Mouse (Mus musculus) neural tube, embryonic 12.5 days (tissue): Measurements from ENCODE around the gene Snapc2. TPM values are rescaled to one million over a fixed set of nuclear protein-coding genes. Genes with fewer than 3 reads are reported as not detected.

Source experiments
- ATAC-seq: fragments of 200-750 bp; cut with Nextera tagmentation; 2 replicates; pipeline ENCODE4 v1.8.0; 2017; ENCODE audit warnings: low read depth, mild to moderate bottlenecking, moderate TSS enrichment, moderate library complexity; ENCODE audit not compliant: low FRiP score
- H3K27ac ChIP-seq: fragments of 300-500 bp; sonication (generic); 2 replicates; pipeline ENCODE4 v1.5.1; 2016
- H3K27me3 ChIP-seq: fragments of 300-500 bp; sonication (generic); replicated peaks from 2 replicates; pipeline ENCODE4 v1.6.1; 2016; ENCODE audit warnings: mild to moderate bottlenecking
- H3K36me3 ChIP-seq: fragments of 300-500 bp; sonication (generic); 2 replicates; pipeline ENCODE4 v1.6.1; 2016; ENCODE audit warnings: mild to moderate bottlenecking
- H3K4me1 ChIP-seq: fragments of 300-500 bp; sonication (generic); 2 replicates; pipeline ENCODE4 v1.6.1; 2016
- H3K4me2 ChIP-seq: fragments of 300-500 bp; sonication (generic); replicated peaks from 2 replicates; pipeline ENCODE4 v1.6.1; 2016; ENCODE audit warnings: mild to moderate bottlenecking
- H3K4me3 ChIP-seq: fragments of 300-500 bp; sonication (generic); 2 replicates; pipeline ENCODE4 v1.5.1; 2016
- H3K9ac ChIP-seq: fragments of 300-500 bp; sonication (generic); 2 replicates; pipeline ENCODE4 v1.6.1; 2016; ENCODE audit warnings: mild to moderate bottlenecking
- H3K9me3 ChIP-seq: fragments of 300-500 bp; sonication (generic); 2 replicates; pipeline ENCODE4 v1.6.1; 2016; ENCODE audit warnings: mild to moderate bottlenecking
- whole genome bisulfite sequencing: fragments of 180-500 bp; shearing (Covaris S2); methylation state at CpG from one replicate; pipeline ENCODE4 v1.1.7; 2016; 5-methylcytosine and 5-hydroxymethylcytosine counted together
- polyA plus RNA-seq: library from polyadenylated mRNA; unstranded; fragments of >200 nt; fragmentation: Nextera tagmentation; extraction: Ambion mirVana; gene quantifications from 2 replicates; pipeline ENCODE4 v1.2.1, GENCODE M21; 2016

Gene Snapc2
- 60.6 and 63.2 TPM in 2 replicates for polyA plus RNA-seq

GRCm38 (mm10) chr8:4252934-4253841 lies at the start of gene Snapc2:
TSS of gene Snapc2 (plus strand) at chr8:4253080.
- peak within 1 kb of the TSS; percentile 80 for H3K27ac ChIP-seq
- H3K4me1 ChIP-seq: peaks cover 36% of the 10 kb centered on the region
- WGBS: under 1% methylated on average over 69 of the region's 69 CpGs
- H3K9me3 ChIP-seq: no peaks in the 10 kb centered on the region
- peak within 1 kb of the TSS; percentile 86 for H3K4me3 ChIP-seq
- ATAC-seq: peak; percentile 86
- peaks cover 41% of the 10 kb centered on the region for H3K36me3 ChIP-seq
- H3K9ac ChIP-seq: peak within 1 kb of the TSS; percentile 83
- H3K27me3 ChIP-seq: peaks cover 4% of the 10 kb centered on the region; the same call in 1 of the 2 replicates
- H3K4me2 ChIP-seq: peak within 1 kb of the TSS; percentile 88

- Histone ChIP-seq H3K4me2 (no peak overlapping the region; the same call in 1 of the 2 replicates), H3K9me3 (no peaks in the 10 kb centered on the region), H3K27me3 (peaks cover 42% of the 10 kb centered on the region), H3K27ac (no peak overlapping the region), H3K36me3 (peaks cover 69% of the 10 kb centered on the region), H3K4me3 (no peak overlapping the region), H3K4me1 (peaks cover 20% of the 10 kb centered on the region; the same call in 1 of the 2 replicates), H3K9ac (0 out of 2 replicates have a peak overlapping the region, but pooled peaks have one; percentile 3)
- WGBS: 13% methylated on average over 38 of the region's 38 CpGs
- no peak for ATAC-seq
Measured at GRCm38 (mm10) chr8:4205246-4206123, 47.4 kb upstream of the Snapc2 start.

DNA sequence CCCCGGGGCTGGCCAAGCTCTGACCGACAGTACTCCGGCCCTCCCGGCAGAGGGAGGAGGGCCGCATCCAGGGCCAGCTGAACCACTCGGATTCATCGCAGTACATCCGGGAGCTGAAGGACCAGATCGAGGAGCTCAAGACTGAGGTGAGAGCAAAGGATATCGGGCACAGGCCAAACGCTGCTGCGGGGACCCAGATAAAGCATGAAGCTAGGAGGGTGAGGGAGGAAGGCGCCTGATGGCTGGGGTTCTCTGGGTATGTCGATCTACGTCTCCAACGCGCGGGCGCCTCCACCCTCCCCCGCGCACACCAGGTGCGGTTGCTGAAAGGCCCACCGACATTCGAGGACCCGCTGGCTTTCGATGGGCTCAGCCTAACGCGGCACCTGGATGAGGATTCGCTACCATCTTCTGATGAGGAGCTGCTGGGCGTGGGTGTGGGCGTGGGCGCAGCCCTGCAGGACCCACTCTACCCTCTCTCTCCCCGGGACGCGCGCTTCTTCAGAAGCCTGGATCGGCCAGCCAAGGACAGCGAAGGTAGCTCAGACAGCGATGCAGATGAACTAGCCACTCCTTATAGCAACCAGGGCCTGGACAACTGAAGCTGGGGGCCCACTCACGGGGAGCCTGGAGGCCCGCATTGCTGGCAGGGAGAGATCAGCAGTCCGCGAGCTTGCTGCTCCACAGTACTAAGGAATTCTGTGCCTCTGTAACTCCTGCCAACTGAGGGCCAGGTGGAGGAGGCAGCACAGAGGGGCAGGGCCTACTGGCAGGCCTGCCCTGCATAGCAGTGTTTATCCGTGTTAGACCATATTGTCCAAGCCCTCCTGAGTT lies 46.5 kb upstream of the Snapc2 start:
- H3K4me1 ChIP-seq: peaks cover 23% of the 10 kb centered on the region; the same call in 1 of the 2 replicates
- no peak overlapping the region for H3K27ac ChIP-seq
- ATAC-seq: 0 out of 2 replicates have a peak, but pooled peaks have one; percentile 8
- peaks cover 74% of the 10 kb centered on the region for H3K36me3 ChIP-seq
- peaks cover 42% of the 10 kb centered on the region for H3K27me3 ChIP-seq
- no peak overlapping the region; the same call in 1 of the 2 replicates for H3K4me2 ChIP-seq
- no peak overlapping the region for H3K4me3 ChIP-seq
- H3K9me3 ChIP-seq: no peaks in the 10 kb centered on the region
- 10% methylated on average over 44 of the region's 44 CpGs for WGBS
- H3K9ac ChIP-seq: no peak overlapping the region

DNA sequence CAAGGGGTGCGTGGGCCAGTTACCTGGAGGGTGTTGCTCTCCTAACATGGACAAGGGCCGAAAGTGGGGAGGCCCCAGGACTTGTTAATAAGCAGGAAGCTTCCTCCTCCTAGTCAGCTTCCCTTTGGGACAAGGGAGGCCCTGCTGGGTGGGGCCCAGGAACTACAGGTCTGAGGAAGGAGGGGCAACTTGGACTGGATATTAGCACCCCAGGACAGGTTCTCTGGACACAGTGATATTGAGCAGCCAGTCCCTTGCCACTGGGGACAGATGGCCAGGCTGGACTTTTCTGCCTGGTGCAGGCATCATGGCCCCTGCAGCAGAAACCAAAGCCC lies 45.9 kb upstream of the Snapc2 start:
- H3K4me3 ChIP-seq: no peak overlapping the region
- 49% methylated on average over 2 of the region's 2 CpGs for WGBS
- H3K9me3 ChIP-seq: no peaks in the 10 kb centered on the region
- ATAC-seq: no peak
- H3K9ac ChIP-seq: no peak overlapping the region
- H3K4me2 ChIP-seq: no peak overlapping the region
- no peak overlapping the region for H3K27ac ChIP-seq
- H3K4me1 ChIP-seq: peaks cover 23% of the 10 kb centered on the region; the same call in 1 of the 2 replicates
- peaks cover 42% of the 10 kb centered on the region for H3K27me3 ChIP-seq
- H3K36me3 ChIP-seq: peaks cover 74% of the 10 kb centered on the region

DNA sequence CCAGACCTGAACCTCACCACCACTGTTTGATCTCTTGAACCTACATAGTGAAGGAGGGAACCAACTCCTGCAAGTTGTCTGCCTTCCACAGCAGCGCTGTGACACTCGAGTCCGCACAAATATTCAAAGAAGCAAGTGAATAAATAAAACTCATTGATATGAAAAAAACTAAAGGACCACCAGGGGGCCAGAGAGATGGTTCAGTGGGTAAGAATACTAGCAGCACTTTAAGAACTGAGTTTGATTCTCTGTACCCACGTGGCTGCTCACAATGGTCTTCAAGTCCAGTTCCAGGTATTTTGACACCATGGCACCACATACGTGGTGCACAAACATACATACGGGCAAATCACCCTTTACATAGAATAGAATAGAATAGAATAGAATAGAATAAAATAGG lies 41.8 kb upstream of the Snapc2 start:
- Histone ChIP-seq H3K36me3 (peaks cover 44% of the 10 kb centered on the region), H3K4me3 (no peak overlapping the region), H3K27ac (no peak overlapping the region), H3K9me3 (no peaks in the 10 kb centered on the region), H3K27me3 (peaks cover 28% of the 10 kb centered on the region), H3K9ac (no peak overlapping the region), H3K4me1 (peaks cover 53% of the 10 kb centered on the region), H3K4me2 (no peak overlapping the region)
- no peak for ATAC-seq
- WGBS: 82% methylated on average over 6 of the region's 6 CpGs

DNA sequence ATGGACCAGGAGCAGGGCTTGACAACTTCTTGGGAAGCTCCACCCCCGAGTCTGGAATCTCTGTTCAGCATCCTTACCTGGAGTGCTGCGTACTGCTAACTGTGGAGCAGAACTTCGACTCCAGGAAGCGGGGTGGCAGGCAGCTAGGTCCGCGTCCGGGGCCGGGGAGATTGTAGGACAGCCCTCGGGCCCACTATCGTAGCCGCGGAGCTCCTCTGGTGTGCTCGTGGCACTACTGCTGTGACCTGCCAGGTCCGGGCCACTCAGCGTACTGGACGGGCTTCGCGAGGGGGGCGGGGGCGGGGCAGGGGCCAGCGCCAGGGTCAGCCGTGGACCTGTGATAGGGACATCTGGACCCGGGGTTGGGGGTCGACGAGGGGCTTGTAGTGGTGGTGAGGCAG lies 40.1 kb upstream of the Snapc2 start:
- Histone ChIP-seq H3K27me3 (peaks cover 12% of the 10 kb centered on the region), H3K27ac (no peak overlapping the region), H3K4me1 (peaks cover 43% of the 10 kb centered on the region), H3K9ac (peak overlapping the region; percentile 56), H3K4me2 (peak overlapping the region; percentile 87), H3K9me3 (no peaks in the 10 kb centered on the region), H3K4me3 (peak overlapping the region; percentile 39), H3K36me3 (peaks cover 33% of the 10 kb centered on the region)
- 2% methylated on average over 25 of the region's 25 CpGs for WGBS
- no peak for ATAC-seq

GRCm38 (mm10) chr8:4213210-4214005 lies 39.5 kb upstream of the Snapc2 start:
- Histone ChIP-seq H3K9me3 (no peaks in the 10 kb centered on the region), H3K4me3 (peak overlapping the region; percentile 39), H3K4me1 (peaks cover 43% of the 10 kb centered on the region), H3K4me2 (peak overlapping the region; percentile 87), H3K36me3 (peaks cover 31% of the 10 kb centered on the region), H3K27ac (no peak overlapping the region), H3K27me3 (peaks cover 11% of the 10 kb centered on the region; the same call in 1 of the 2 replicates), H3K9ac (peak overlapping the region; percentile 56)
- ATAC-seq: peak; percentile 6; the same call in 1 of the 2 replicates
- WGBS: 3% methylated on average over 18 of the region's 18 CpGs

DNA sequence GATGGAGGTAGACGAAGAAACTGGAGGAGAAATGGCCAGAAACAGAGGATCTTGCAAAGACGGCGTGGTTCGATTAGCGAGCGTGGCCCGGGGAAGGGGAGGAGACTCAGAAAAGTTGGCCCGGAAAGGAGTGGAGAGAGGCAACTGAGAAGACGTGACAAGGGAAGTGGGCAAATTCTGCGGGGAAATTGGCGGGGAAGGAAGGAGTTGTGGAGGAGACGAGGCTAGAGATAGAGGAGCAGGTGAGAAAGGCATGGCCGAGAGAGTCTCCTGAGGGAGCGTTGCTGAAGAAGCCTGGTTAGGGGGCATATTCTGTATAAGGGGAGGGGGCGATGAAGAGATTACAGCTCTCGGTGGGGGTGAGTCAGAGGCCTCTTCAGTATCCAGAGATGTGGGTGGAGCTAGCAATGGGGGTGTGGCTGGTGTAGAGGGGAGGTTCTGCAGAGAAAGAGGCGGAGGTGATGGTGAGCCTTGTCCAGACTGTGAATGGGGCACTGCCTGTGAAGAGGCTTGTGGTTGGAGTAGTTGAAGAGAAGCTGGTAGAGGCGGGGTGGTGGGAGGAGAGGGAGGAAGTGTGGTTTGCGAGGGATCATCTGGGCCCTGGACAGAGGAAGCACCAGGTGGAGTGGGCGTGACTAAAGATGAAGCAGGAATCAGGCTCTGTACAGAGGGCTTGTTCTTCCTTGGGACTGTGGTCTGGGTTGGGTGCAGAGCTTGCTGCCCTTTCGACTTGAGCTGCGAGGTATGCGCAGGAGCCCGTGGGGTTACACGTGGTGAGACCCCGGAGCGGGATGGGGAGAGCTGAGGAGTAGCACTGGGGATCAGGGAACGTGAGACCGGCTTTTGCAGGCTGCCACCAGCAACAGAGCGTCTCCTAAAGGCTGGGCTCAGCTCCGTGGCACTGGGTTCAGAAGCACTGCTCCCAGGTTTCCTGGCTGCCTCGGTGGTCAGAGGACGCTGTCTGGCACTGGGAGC lies 38.6 kb upstream of the Snapc2 start:
- Histone ChIP-seq H3K9ac (peak overlapping the region; percentile 40; the same call in 1 of the 2 replicates), H3K36me3 (peaks cover 25% of the 10 kb centered on the region), H3K4me3 (peak overlapping the region; percentile 39), H3K27ac (no peak overlapping the region), H3K9me3 (no peaks in the 10 kb centered on the region), H3K4me1 (peaks cover 43% of the 10 kb centered on the region), H3K4me2 (peak overlapping the region; percentile 87), H3K27me3 (peaks cover 11% of the 10 kb centered on the region; the same call in 1 of the 2 replicates)
- no peak for ATAC-seq
- WGBS: 10% methylated on average over 33 of the region's 33 CpGs

DNA sequence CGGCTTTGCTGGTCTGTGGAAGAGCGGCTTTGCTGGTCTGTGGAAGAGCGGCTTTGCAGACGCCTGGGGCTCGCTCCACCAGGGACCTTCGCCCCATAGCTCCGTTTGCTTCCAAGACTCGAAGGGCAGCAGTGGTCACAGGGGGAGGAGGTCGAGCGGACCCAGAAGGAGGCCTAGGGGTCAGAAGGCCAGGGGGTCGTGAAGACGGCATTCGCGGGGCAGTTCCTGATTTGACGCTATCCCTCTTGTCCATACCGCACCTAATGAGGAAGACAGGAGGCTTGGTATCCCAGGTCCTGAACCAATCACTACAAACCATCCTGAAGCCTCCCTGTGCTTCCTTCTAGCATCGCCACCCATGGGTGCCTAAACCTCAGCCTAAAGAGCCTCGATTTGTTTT lies 36.6 kb upstream of the Snapc2 start:
- H3K27ac ChIP-seq: peak overlapping the region; percentile 63; the same call in 1 of the 2 replicates
- peak overlapping the region; percentile 62 for H3K4me3 ChIP-seq
- H3K27me3 ChIP-seq: peaks cover 11% of the 10 kb centered on the region; the same call in 1 of the 2 replicates
- H3K9ac ChIP-seq: peak overlapping the region; percentile 86
- 6% methylated on average over 18 of the region's 18 CpGs for WGBS
- peaks cover 40% of the 10 kb centered on the region for H3K4me1 ChIP-seq
- ATAC-seq: peak; percentile 11; the same call in 1 of the 2 replicates
- peaks cover 7% of the 10 kb centered on the region; the same call in 1 of the 2 replicates for H3K36me3 ChIP-seq
- no peaks in the 10 kb centered on the region for H3K9me3 ChIP-seq
- H3K4me2 ChIP-seq: peak overlapping the region; percentile 87
